Mouse (Mus musculus): ENCODE data around the gene Tet2.

DNA sequence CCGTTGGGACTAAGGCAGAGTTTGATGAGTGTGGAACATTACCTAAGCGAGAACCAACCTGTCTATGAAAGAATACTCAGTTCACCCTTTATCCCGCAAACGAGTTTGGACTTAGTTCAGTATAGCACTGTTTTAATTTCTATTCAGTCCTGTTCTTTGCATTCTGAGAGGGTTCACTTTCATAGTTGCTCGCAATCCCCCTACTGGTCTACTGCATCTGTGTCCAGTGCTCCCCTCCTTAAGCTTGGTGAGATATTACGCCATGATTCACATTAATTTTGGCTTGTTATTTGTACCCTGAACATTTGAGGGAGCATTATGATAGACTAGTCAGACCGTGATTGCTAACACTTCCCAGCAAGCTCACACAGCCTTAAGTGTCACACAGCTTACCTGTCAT, 76.1 kb downstream of the Tet2 start:
- no peak for TF ChIP-seq GATA1 (IDR thresholded peaks at IDR 0.05; ENCODE audit: borderline replicate concordance, low read length)
- TF ChIP-seq FLI1 (IDR thresholded peaks at IDR 0.05; ENCODE audit: low read length): no peak

Measured in megakaryocyte, embryonic 14.5 days (primary cell).